Mouse (Mus musculus) splenic B cell, adult 2 months (primary cell): Measurements from ENCODE around the gene Ostn.
A peak's percentile ranks its signal among the peaks of the same experiment; 100 is the strongest.
"Not testable (repeated sequence)": the region's sequence is repeated elsewhere in the genome, so short reads cannot be mapped to it uniquely, and the experiment has no call there.

Source experiments
- DNase-seq: peaks from one replicate; pipeline ENCODE4 v3.0.0-alpha.2; 2011; ENCODE audit warnings: low read depth, low spot score
- H3K27me3 ChIP-seq: 2 replicates; pipeline ENCODE4 v1.6.1; 2012; ENCODE audit warnings: mild to moderate bottlenecking, low read length, moderate library complexity, mixed read lengths; ENCODE audit not compliant: control insufficient read depth, poor library complexity, insufficient read depth, severe bottlenecking
- H3K36me3 ChIP-seq: 2 replicates; pipeline ENCODE4 v1.6.1; 2012; ENCODE audit warnings: mild to moderate bottlenecking, low read length, moderate library complexity, mixed read lengths; ENCODE audit not compliant: control insufficient read depth, poor library complexity, insufficient read depth, severe bottlenecking

Ostn gene

GRCm38 (mm10) chr16:27307189-27307588 is at the start of gene Ostn:
Gene Ostn (plus strand): TSS chr16:27307489.
- DNase-seq, result not testable (repeated sequence)

DNA sequence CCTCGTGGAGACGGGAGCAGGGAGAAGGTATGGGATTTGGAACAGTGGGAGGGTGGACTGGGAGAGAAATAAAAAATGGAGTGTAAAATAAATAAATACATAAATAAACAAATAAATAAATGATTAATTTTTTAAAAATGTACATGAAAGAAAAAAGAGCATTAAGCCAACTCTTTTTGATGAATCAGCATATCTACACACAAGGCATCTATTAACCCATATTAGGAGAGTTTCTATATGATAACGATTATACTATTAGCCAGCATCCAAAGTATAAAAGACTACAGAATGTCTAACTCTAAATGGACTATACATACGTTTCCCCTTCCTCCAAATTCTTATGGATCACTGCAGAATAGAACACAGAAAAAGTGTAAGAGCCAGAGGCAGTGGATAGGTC is 38.5 kb upstream of the Ostn start:
- Histone ChIP-seq H3K27me3 (no peaks in the 10 kb centered on the region), H3K36me3 (no peaks in the 10 kb centered on the region)
- DNase-seq, result no peak

More at GRCm38 (mm10) chr16:27307189-27307588, at the start of gene Ostn:
- H3K27me3 ChIP-seq, H3K36me3 ChIP-seq: not testable (repeated sequence)

GRCm38 (mm10) chr16:27287410-27287809 is 19.9 kb upstream of the Ostn start:
- H3K36me3 ChIP-seq, result no peaks in the 10 kb centered on the region
- H3K27me3 ChIP-seq, result no peaks in the 10 kb centered on the region
- DNase-seq, result no peak

GRCm38 (mm10) chr16:27296508-27296907 is 10.8 kb upstream of the Ostn start:
- no peaks in the 10 kb centered on the region for H3K27me3 ChIP-seq
- DNase-seq, result no peak
- no peaks in the 10 kb centered on the region for H3K36me3 ChIP-seq

DNA sequence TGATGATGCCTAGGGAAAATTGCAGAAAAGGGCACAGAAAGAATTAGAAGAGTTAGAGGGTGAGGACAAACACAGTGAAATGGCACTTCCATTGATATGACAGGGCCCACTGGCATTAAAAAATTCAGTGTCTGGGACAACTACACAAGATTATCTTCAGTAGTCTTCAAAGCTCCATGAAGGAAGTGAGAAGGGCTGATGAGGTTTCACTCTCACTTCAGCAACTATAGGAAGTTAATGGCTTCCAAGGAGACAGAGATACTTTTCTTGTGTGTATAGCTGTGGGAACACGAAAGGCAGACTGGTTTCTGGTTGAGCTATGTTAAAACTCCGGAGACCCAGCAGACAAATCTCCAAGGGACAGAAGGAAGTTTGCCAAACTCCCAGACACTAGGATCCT is 10.4 kb upstream of the Ostn start:
- Histone ChIP-seq H3K27me3 (no peaks in the 10 kb centered on the region), H3K36me3 (no peaks in the 10 kb centered on the region)
- no peak for DNase-seq

DNA sequence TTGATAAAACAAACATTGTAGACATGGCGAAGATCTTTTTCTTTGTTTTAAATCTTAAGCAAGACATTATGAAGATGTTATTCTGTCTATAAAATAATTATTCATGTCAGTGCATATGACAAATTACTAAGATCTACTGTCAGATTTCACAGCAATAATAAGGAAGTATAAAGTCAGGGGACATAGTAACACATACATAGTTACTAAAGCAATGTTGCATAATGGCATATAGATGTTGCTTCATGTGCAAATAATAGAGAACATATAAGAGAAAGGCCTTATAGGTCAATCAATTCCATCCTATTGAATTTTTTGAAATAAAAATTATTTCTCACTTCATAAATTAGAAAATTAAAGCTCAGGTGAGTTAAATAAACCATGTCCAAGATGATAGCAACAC is 11.8 kb downstream of the Ostn start:
- no peak for DNase-seq
- Histone ChIP-seq H3K27me3 (no peaks in the 10 kb centered on the region), H3K36me3 (no peaks in the 10 kb centered on the region)

- no peaks in the 10 kb centered on the region for H3K27me3 ChIP-seq
- no peaks in the 10 kb centered on the region for H3K36me3 ChIP-seq
- DNase-seq, result peak; percentile 7
These were observed 14.8 kb downstream of the Ostn start for GRCm38 (mm10) chr16:27322047-27322446.

- DNase-seq, result peak; percentile 51
- H3K36me3 ChIP-seq, result no peaks in the 10 kb centered on the region
- H3K27me3 ChIP-seq, result no peaks in the 10 kb centered on the region
These were observed 19.2 kb downstream of the Ostn start for GRCm38 (mm10) chr16:27326463-27326862.

- Histone ChIP-seq H3K27me3 (no peaks in the 10 kb centered on the region), H3K36me3 (no peaks in the 10 kb centered on the region)
- DNase-seq, result no peak
These were observed 40.2 kb downstream of the Ostn start for GRCm38 (mm10) chr16:27347521-27347920.

DNA sequence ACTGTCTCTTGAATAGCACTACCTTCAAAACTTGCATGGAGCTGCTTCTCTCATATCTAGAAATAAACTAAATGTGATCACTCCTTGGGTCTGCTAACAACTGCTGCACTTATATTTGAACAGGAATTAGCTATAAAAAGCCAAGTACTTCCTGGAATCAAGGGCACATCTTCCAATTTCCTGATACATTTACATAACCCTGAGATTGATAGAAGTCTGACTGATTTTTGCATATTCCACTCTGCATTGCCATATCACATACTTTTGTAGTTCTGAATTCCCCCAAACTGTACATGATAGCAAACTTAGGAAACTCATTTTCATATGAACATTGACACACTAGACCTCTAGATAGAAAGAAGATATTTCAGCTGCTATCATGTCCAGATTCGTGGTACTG is 41.1 kb downstream of the Ostn start:
- no peaks in the 10 kb centered on the region for H3K36me3 ChIP-seq
- DNase-seq, result no peak

GRCm38 (mm10) chr16:27349235-27349634 is 41.9 kb downstream of the Ostn start:
- H3K36me3 ChIP-seq, result no peaks in the 10 kb centered on the region
- H3K27me3 ChIP-seq, result no peaks in the 10 kb centered on the region
- peak; percentile 80 for DNase-seq

More for the DNA sequence above, 41.1 kb downstream of the Ostn start:
- no peaks in the 10 kb centered on the region for H3K27me3 ChIP-seq

GRCm38 (mm10) chr16:27349878-27350532 is 42.7 kb downstream of the Ostn start:
- no peak for DNase-seq
- no peaks in the 10 kb centered on the region for H3K36me3 ChIP-seq
- H3K27me3 ChIP-seq, result no peaks in the 10 kb centered on the region

DNA sequence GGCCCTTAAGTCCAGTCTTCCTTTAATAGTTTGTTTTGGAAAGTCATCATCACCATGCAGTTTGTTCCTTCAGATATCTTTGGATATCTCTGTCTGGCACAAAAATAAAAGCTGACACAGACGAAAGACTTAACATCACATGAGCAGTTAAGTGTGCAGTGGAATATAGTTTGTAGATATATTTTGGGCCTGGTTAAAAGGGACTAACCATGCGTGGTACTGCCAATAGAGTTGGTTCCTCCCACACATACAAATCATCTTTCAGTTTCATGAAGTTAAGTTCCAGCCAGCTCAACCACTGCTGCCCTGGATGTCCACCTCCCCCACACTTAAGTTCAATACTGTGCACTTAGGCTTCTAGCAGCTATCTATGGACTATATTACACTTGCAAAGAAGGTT is 47.2 kb downstream of the Ostn start:
- no peaks in the 10 kb centered on the region for H3K27me3 ChIP-seq
- no peaks in the 10 kb centered on the region for H3K36me3 ChIP-seq
- DNase-seq, result peak; percentile 72

- DNase-seq, result no peak
- H3K36me3 ChIP-seq, result no peaks in the 10 kb centered on the region
- H3K27me3 ChIP-seq, result no peaks in the 10 kb centered on the region
These were observed 52.8 kb downstream of the Ostn start for GRCm38 (mm10) chr16:27360059-27360458.

DNA sequence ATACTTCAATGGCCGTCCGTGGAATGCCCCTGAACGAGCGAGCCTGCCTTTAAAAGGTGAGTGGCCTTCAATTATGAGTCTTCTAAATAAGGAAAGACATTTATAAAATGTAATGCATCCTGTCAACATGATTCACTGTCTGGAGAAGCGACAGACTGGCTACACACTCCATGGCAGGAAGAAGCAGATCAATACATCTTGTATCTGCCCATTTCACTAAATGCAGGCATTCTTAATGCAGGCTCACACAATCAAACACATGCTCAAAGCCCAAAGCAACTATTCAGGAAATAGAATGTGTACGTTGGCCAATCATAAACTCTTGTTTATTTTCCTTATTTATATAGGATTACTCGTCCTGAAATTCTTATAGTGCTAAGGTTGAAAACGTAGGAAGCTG is 62.9 kb downstream of the Ostn start, which contains the start of gene Uts2b:
Uts2b (minus strand) TSS at position 49 of the 400 bp plus-strand sequence.
- no peaks in the 10 kb centered on the region for H3K36me3 ChIP-seq
- no peaks in the 10 kb centered on the region for H3K27me3 ChIP-seq
- DNase-seq, result no peak

DNA sequence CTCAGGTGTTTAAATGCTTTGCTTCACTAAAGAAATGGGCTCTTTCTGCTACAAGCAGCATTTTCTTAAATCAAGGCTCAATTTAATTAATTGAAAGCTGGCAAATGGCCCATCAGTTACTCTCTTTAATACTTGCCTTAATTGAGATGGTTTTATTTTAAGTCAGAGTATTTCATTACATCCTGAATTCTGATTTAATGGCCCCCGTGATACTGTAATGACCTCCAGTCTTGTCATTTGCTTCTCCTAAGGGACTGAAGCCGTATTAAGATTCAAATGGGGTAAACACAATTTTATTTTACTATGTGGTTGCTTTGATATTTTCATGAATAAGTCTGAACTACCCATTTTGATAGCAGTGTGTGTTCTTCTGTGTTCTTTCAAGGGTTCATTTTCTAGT is 63.4 kb downstream of the Ostn start:
- no peaks in the 10 kb centered on the region for H3K27me3 ChIP-seq
- H3K36me3 ChIP-seq, result no peaks in the 10 kb centered on the region
- no peak for DNase-seq
